In the genomic region with DNA sequence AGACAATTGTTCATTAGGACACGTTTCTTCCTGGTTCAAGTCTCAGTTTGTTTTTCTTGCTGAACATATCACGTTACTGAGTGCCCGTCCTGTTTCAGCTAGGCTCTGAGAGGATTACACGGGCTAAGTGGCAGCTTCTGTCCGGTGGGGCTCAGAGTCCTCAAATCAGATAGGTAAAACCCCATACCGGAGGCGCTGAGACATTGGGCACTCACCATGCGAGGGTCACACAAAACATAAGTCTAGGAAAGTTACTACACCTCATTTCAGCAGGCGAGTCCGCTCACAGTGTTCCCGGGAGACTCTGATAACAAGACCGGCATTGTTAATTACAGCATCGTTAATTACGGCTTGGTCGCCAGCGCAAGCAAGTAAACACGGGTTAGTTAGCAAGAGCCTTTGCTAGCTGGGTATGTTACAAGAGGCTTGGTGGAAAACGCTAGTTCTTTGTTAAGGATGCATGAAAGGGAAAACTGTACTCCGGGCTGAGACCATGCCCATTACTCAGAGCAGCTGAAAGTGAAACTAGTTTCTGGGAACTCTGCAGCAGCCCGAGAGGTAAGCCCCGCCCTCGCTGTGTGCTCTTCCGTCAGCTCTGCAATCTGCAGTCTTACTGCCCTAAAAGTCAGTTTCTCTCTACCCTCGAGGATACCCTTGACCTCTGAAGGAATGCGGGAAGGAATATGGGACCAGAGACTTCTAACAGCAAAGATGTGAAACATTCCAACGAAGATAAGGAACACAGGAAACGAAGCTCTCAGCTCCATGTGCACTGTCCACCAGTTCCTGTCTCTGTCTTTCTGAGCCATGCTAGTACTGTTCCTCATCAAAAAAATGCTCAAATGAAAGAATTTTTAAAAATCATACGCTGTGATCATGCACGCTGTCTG, we compare ENCODE assay signal across 1 mouse cellular context.
TF ChIP-seq lines count a peak whose summit lies in the region.

No protein-coding gene starts in this region.

TF ChIP-seq in MEL, 35 proteins besides CTCF, POLR2A, EP300 and RAD21 (continued from another document):
- TF ChIP-seq KAT2A (conservative IDR thresholded peaks at IDR 0.05; ENCODE audit: low read depth, low read length) (no peak), MXI1 (IDR thresholded peaks at IDR 0.05; ENCODE audit: low read depth, low read length) (peak; percentile 81), E2F4 (IDR thresholded peaks at IDR 0.05; ENCODE audit: borderline replicate concordance, low read depth, low read length) (0 out of 2 replicates have a peak, but pooled peaks have one; percentile 19), GATA1 (IDR thresholded peaks at IDR 0.05; ENCODE audit: low read depth, low read length) (peak; percentile 51), HCFC1 (IDR thresholded peaks at IDR 0.05; ENCODE audit: low read depth, low read length) (no peak), GABPA (IDR thresholded peaks at IDR 0.05; ENCODE audit: low read depth, low read length) (no peak), JUND (IDR thresholded peaks at IDR 0.05; ENCODE audit: low read depth, low read length) (no peak), MAFK (IDR thresholded peaks at IDR 0.05; ENCODE audit: borderline replicate concordance, low read depth, low read length) (no peak), ZMIZ1 (IDR thresholded peaks at IDR 0.05; ENCODE audit: low read depth, low read length) (no peak; the same call in 1 of the 2 replicates), ZNF384 (IDR thresholded peaks at IDR 0.05; ENCODE audit: low read depth, low read length) (peak; percentile 75), MAX (IDR thresholded peaks at IDR 0.05; ENCODE audit: low read length) (peak; percentile 66; the same call in 1 of the 2 replicates), TBP (IDR thresholded peaks at IDR 0.05; ENCODE audit: low read depth, low read length) (peak; percentile 71; the same call in 1 of the 2 replicates), SIN3A (IDR thresholded peaks at IDR 0.05; ENCODE audit: low read length) (peak; percentile 88), ETS1 (IDR thresholded peaks at IDR 0.05; ENCODE audit: low read depth, low read length) (peak; percentile 56; the same call in 1 of the 2 replicates)
